12 mouse cellular contexts compared by ENCODE assay signal in genomic region chr13:102756071-102756470, GRCm38 (mm10).
"Had no signal": no experiment of that assay in that cellular context is flagged by ENCODE, and none has a peak within 500 bp of the region (broad histone marks: within the 10 kb centered on the region; RNA-seq: fewer than 3 reads in every experiment).

No protein-coding gene starts in this region.

- H3K4me3 ChIP-seq: limb, embryonic 12.5 days; liver, embryonic 13.5 days; lung, embryonic 15.5 days; megakaryocyte, embryonic 14.5 days; midbrain, embryonic 12.5 days; neural tube, embryonic 15.5 days had no signal

- DNase-seq: kidney, postnatal 14 days; liver; liver, embryonic 13.5 days; liver, postnatal 0 days; lung, postnatal 14 days; thymus, postnatal 36 days had no signal

- H3K27ac ChIP-seq: limb, embryonic 12.5 days; liver, embryonic 13.5 days; lung, embryonic 15.5 days; macrophage; midbrain, embryonic 12.5 days; neural tube, embryonic 15.5 days had no signal

- H3K9me3 ChIP-seq: limb, embryonic 12.5 days; liver, embryonic 13.5 days; lung, embryonic 15.5 days; megakaryocyte, embryonic 14.5 days; midbrain, embryonic 12.5 days; neural tube, embryonic 15.5 days had no signal

- H3K4me1 ChIP-seq: limb, embryonic 12.5 days; lung, embryonic 15.5 days; neural tube, embryonic 15.5 days had no signal

- H3K27me3 ChIP-seq: limb, embryonic 12.5 days; liver, embryonic 13.5 days; lung, embryonic 15.5 days; megakaryocyte, embryonic 14.5 days; midbrain, embryonic 12.5 days; neural tube, embryonic 15.5 days had no signal
